Mouse (Mus musculus): ENCODE measurements around the gene Wnk2.
A peak's percentile ranks its signal among the peaks of the same experiment; 100 is the strongest.

The Wnk2 gene

GRCm38 (mm10) chr13:49175509-49175908 is 27.7 kb upstream of the Wnk2 start:
- DNase-seq: no peak

GRCm38 (mm10) chr13:49172971-49173596 is 25.3 kb upstream of the Wnk2 start:
- DNase-seq: peak; percentile 89

DNA sequence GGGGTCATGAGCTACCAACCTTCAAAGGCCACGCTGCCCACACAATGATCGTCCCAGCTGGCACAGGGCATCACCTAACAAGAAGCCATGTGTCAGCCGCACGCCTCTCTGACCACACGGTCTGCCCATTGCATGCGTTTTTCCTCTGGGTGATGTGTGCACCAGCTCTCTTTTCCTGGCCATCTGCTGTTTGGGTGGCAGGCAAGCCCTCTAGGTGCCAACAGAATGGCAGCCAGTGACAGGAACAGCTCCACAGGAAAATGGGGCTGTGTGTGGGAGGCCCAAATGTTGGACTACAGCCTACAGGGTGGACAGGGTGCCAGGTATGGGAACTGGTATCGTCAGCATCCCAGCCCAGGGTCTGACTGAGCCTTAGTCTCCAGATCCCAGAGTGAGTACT is 24.5 kb upstream of the Wnk2 start:
- peak; percentile 93 for DNase-seq

- DNase-seq: no peak
These were observed 23.9 kb upstream of the Wnk2 start for GRCm38 (mm10) chr13:49171729-49172128.

DNA sequence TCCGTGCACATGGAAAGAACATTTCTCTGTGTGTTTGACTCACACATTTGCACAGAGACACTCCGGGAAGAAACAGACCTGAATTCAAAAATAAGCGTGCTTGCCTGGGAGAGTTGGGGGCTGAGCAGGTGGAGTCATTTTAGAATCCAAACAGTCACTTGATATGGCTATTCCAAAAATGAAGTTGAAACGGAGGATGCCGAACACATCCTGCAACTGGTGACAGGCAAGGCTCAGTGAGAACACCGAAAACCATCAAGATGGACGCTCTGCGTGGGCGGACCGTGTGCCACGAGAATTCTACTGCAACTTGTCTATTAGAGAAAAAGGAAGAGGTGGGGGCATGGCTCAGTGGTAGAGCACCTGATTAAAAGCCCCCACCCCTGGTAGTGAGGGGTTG is 22.8 kb upstream of the Wnk2 start:
- peak; percentile 47 for DNase-seq

- peak; percentile 93 for DNase-seq
These were observed 21.8 kb upstream of the Wnk2 start for GRCm38 (mm10) chr13:49169448-49170207.

DNA sequence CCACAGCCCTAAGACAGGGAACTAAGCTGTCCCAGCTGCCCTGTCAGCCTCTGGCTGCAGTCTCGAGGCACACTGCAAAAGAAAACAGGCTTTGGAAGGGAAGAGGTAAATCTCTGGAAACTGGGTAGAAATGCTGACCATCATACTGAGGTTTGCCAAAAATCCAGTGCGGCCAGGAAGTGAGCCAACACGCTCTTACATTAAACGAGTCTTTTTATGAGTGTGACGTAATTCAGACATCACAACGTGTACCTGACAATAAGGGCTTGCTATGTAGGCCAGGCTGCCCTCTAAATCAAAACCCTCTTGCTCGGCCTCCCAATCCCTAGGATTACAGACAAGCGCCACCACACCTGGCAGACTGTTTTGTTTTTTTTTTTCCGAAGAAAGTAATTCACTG is 19.3 kb upstream of the Wnk2 start:
- DNase-seq: no peak

DNA sequence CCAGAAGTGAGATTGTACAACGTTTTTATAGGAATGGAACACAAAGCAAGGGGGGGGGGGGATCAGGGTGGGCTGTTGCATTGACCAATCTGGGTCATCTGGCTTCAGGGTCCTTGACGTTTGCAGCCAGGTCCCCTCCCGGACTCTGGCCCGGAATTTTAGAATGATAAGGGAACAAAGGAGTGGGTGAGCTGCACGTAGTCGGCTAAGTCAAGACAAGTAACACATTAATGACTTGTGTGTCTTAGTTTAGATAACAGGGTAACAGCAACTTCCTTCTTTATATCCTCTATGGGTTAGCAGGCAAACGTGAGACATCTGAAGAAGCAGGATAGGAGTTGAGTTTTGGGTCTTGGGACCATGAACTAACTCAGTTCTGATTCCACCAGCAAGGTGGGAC is 15.8 kb upstream of the Wnk2 start:
- no peak for DNase-seq

GRCm38 (mm10) chr13:49162722-49163121 is 14.9 kb upstream of the Wnk2 start:
- DNase-seq: no peak

DNA sequence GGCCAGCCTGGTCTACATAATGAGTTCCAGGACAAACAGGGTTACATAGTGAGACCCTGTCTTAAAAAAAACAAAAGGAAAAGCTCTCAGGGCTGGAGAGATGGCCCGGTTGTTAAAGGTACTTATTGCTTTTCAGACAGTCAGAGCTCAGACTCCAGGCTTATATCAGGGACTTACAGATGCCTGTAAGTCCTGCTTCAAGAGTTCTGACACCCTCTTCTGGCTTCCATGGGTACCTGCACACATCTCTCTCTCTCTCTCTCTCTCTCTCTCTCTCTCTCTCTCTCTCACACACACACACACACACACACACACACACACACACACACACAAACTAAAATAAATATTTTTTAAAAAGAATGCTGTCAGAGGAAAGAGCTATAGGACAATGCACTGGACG is 13.4 kb upstream of the Wnk2 start:
- DNase-seq: no peak

DNA sequence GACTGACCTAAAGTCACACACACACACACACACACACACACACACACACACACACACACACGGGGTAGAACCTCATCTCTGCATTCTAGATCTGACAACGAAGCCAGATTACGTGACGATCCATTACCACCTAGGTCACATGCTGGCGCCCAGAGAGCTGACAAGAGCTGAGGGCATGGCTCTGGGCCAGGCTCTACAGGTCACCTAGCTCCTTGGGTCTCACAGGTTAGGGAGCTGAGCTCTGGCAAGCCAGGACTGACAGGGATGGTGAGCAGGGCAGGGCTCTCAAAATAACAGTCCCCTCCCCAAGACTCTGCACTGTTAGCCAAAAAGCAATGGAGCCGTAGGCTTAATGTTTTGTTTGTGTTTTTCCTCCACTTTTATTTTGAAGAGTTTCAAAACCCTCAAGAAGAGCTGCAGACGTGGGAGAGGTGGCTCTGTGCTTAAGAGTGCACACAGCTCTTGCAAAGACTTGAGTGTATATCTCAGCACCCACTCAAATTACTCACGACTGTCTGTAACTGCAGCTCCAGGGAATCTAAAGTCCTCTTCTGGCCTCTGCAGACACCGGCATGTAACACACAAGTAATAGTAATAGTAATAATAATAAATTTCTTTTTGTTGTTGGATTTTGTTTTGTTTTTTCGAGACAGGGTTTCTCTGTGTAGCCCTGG is 10.4 kb upstream of the Wnk2 start:
- no peak for DNase-seq

DNA sequence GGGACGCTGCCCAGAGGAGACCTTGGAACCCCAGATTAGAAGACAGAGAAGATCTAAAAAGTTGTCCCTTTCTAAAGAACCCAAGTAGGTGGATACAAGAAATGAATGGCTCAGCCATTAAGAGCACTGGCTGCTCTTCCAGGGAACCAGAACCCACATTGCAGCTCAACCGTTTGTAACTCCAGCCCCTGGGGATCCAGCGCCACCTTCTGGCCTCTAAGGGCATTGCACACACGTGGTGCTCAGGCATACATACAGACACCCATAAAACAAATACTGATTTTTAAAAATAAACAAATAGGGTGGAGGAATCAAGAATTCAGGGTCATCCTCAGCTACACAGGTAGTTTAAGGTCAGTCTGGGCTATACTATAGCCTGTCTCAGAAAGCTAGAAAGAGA is 8.8 kb upstream of the Wnk2 start:
- no peak for DNase-seq

- DNase-seq: no peak
These were observed 6.8 kb upstream of the Wnk2 start for GRCm38 (mm10) chr13:49154621-49155020.

DNA sequence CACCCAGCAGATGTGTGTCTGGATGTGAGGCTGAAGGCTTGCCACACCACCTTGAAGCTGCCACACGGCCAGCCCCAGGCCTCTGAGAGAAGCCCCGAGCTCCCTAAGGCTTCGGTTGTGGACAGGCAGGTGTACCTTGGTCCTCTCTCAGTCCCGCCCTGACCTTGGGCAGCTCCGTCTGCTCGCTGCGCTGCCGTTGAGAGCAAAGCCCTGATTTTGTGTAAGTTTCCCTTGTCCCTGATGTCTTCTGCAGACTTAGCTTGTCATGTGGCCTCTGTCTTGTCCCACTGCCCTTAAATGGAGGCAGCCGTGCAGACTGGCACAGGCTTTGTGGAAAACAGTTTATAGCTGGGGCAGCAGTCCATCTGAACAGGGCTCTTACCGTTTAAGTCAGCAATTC is 6.2 kb upstream of the Wnk2 start:
- no peak for DNase-seq

- peak; percentile 59 for DNase-seq
These were observed 873 bp upstream of the Wnk2 start for GRCm38 (mm10) chr13:49148687-49149086.

DNA sequence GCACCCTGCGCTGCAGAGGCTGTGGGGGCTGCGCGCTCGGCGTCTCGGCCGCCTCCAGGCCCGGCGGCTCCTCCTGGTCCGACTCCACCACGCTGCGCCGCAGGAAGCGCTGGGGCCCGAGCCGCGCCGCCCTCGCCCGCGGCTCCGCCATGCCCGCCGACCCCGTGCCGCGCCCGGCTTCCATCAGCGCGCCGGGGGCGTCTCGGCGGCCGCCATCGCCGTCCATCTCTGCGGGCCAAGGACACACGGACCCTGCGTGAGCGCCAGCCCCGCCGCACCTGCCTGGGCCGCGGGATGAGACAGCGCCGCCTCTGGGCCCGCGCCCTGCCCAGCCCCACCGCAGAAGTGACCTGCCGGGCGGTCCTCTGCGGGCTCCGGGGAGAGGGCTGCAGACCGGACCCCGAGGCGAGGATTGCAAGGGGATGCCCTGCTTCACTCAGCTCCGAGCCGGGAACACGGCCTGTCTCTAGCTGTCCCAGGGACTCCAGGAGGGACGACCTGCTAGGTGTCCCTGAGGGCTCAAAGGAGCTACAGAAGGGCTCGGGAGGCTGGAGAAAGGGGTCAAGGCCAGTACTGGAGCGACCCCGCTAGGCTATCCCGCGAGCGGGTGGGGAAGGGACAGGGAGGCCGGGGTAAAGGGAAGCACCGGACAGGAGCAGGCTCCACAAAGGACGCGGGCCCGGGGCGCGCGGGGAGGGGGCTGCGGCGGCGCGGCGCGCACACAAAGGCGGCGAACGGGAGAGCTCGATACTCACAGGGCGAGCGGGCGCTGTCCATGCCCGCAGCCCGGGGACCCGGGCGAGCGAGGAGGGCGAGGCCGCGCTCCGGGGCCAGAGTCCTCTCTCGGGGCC is 582 bp downstream of the Wnk2 start:
- peak; percentile 81 for DNase-seq

DNA sequence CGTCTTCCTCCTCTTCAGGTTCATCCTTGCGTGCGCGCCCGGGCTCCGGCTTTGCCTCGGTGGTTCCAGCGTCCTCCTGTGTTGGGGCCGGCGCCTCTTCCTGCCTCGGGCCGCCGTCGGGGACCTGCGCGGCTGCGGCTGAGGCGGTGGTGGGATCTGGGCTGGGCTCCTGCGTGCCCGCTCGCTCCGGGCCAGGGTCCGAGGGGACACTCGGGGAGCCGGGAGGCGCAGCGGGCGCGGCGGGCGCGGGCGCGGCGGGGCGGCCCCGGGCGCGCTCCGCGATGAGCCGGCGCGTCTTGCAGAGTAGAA is 1.2 kb downstream of the Wnk2 start:
- DNase-seq: no peak

DNA sequence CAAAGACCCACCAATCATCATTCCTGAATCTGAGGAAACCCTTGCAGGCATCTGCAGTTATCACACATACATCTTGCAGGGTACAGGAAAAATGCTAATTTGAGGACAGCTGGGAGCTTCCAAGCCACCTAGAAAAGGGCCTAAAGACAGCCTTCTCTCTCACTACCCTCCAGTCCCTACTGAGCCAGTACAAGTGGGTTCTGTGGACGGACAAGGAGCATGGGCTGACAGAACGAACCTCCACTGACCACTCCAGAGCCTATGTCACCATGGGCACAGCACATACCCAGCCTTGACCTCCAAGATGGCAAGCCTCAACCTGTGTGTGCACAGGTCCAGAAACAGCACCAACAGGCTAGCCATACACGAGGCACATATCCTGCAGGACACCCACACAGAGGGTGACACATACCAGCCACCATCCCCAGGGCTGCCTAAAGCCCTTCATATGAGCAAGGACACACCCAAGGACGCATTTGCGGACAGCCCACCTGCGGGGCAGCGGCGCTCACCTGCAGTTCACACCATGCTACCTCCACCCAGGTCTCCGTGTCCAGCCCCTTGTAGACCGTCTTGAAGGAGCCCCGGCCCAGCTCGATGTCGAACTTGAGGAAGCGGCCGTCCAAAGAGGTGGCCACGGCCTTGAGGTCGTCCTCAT is 1.6 kb downstream of the Wnk2 start:
- peak; percentile 61 for DNase-seq

DNA sequence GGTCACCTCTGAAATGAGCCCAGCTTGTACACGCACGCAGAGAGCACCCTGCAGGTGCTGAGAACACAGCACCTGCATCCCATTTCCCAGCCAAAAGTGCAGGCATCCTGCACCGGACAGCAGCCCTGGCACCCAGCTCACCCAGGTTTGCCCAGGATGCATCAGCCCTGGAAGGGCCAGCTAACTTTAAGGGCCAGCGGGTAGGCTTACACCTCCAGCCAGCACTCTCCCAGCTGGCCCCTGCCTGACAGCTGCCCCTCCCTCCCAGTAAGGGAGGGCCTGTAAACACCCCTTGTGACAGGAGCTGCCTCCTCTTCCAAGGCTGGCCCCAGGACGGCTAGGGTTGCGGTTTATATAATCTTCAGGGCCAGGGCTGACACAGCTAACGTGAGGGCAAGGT is 2.4 kb downstream of the Wnk2 start:
- DNase-seq: peak; percentile 84

DNA sequence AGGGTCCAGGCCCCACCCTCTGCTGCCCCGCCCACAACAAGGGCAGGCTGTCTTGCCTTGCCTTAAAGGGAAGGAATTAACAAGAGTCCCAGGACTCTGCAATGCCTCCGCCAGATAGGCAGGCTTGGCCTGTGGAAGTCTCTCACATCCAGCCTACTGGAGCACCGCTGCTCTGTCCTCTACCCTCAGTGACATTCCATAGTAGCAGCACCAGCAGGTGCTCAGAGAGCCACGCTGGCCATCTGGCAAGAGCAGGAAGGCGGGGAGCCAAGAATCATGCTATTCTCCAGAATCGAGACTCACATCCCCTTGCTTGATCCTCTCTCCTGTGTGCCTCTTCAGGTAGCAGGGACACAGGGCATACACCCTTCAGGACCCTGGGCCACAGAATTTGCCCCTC is 3.4 kb downstream of the Wnk2 start:
- peak; percentile 85 for DNase-seq

DNA sequence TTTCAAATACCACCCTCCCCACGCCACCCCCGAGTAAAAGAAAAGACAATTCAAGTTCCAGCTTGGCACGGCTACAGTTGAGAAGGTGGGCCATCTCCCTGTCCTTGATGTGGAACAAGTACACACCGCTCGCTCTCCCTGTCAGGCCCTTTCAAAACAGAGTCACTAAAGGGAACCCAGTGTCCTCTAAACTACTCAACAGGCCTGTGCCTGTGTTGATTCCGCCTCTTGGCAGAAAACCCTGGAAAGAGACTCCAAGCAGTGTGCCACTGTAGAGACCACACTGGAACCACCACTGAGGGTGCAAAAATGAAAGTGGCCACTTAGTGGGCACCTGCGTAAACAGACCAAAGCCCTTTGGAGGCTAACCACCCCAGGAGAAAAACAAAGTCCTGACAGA is 4.5 kb downstream of the Wnk2 start:
- DNase-seq: peak; percentile 43

GRCm38 (mm10) chr13:49142396-49142795 is 5.4 kb downstream of the Wnk2 start:
- DNase-seq: peak; percentile 36

- DNase-seq: peak; percentile 46
These were observed 7.2 kb downstream of the Wnk2 start for GRCm38 (mm10) chr13:49140567-49140966.
